Mouse (Mus musculus) CH12.LX (cell line): Measurements from ENCODE around the gene Hipk1. TPM values are rescaled to one million over a fixed set of nuclear protein-coding genes. Genes with fewer than 3 reads are reported as not detected.
A peak's percentile ranks its signal among the peaks of the same experiment; 100 is the strongest.

ENCODE experiments used
- DNase-seq: peaks from one replicate; pipeline ENCODE4 v3.0.0-alpha.2; 2013; ENCODE audit errors: extremely low read depth
- H3K27ac ChIP-seq: 2 replicates; pipeline ENCODE4 v1.5.1; 2012; ENCODE audit warnings: low read depth, mild to moderate bottlenecking, control low read depth, moderate library complexity; ENCODE audit not compliant: insufficient read depth
- H3K27me3 ChIP-seq: replicated peaks from 2 replicates; pipeline ENCODE3; 2012; ENCODE audit warnings: inconsistent platforms
- H3K36me3 ChIP-seq, 2 experiments: replicated peaks in 1 of 2; 2 replicates each; pipeline versions ENCODE3 to v1.6.1; 2012; ENCODE audit warnings: inconsistent platforms in 1 of 2, low read length in 1 of 2, mild to moderate bottlenecking in 1 of 2, mixed read lengths in 1 of 2, moderate library complexity in 1 of 2; ENCODE audit not compliant: control insufficient read depth in 1 of 2, insufficient read depth in 1 of 2
- H3K4me1 ChIP-seq, 2 experiments: 2 replicates each; pipeline ENCODE4 v1.6.1; 2012; ENCODE audit warnings: inconsistent platforms in 1 of 2, moderate library complexity in 1 of 2; ENCODE audit not compliant: insufficient read depth in 2 of 2, control insufficient read depth in 1 of 2
- H3K4me2 ChIP-seq: 2 replicates; pipeline ENCODE4 v1.6.1; 2012; ENCODE audit warnings: low read depth, mild to moderate bottlenecking, control low read depth; ENCODE audit not compliant: poor library complexity, insufficient read depth, severe bottlenecking
- H3K4me3 ChIP-seq, 3 experiments: fragments of 150-350 bp in 1 of 3; sonication (generic) in 1 of 3; replicated peaks in 1 of 3; 2 replicates each; pipeline versions ENCODE3 to v1.5.1; 2011 to 2012; ENCODE audit warnings: low read depth in 2 of 3, low read length in 2 of 3, mild to moderate bottlenecking in 2 of 3, moderate library complexity in 2 of 3, control low read depth in 1 of 3, improper control_type of control experiment in 1 of 3, inconsistent platforms in 1 of 3, mixed read lengths in 1 of 3; ENCODE audit not compliant: poor library complexity in 1 of 3
- H3K79me2 ChIP-seq: replicated peaks from 2 replicates; pipeline ENCODE4 v1.6.1; 2012; ENCODE audit warnings: mild to moderate bottlenecking, moderate library complexity; ENCODE audit not compliant: control insufficient read depth, poor library complexity, insufficient read depth, severe bottlenecking; ENCODE audit errors: extremely low read depth
- H3K9ac ChIP-seq: 2 replicates; pipeline ENCODE4 v1.6.1; 2012; ENCODE audit warnings: low read depth, mild to moderate bottlenecking, control low read depth, moderate library complexity; ENCODE audit not compliant: insufficient read depth
- H3K9me3 ChIP-seq: replicated peaks from 2 replicates; pipeline ENCODE3; 2012; ENCODE audit warnings: low read length, inconsistent platforms, mixed read lengths
- CHD1 ChIP-seq: IDR thresholded peaks from 2 replicates; pipeline ENCODE4 v1.6.1; 2012; ENCODE audit warnings: low read depth, low read length, improper control_type of control experiment, inconsistent platforms
- CTCF ChIP-seq, 2 experiments: IDR thresholded peaks in 1 of 2; conservative IDR thresholded peaks in 1 of 2; 2 replicates each; pipeline ENCODE4 v1.5.1; 2011 to 2012; ENCODE audit warnings: low read depth in 2 of 2, low read length in 2 of 2, improper control_type of control experiment in 1 of 2, inconsistent platforms in 1 of 2, mild to moderate bottlenecking in 1 of 2, moderate library complexity in 1 of 2
- ELF1 ChIP-seq: IDR thresholded peaks from 2 replicates; pipeline ENCODE4 v1.6.1; 2014; ENCODE audit warnings: low read depth, mild to moderate bottlenecking, inconsistent platforms, low read length, improper control_type of control experiment
- EP300 ChIP-seq: IDR thresholded peaks from 2 replicates; pipeline ENCODE4 v1.6.1; 2011; ENCODE audit warnings: low read length, improper control_type of control experiment
- KAT2A ChIP-seq: IDR thresholded peaks from 2 replicates; pipeline ENCODE4 v1.6.1; 2012; ENCODE audit warnings: low read length, improper control_type of control experiment, inconsistent platforms; ENCODE audit not compliant: insufficient replicate concordance
- MAX ChIP-seq: IDR thresholded peaks from 2 replicates; pipeline ENCODE4 v1.6.1; 2011; ENCODE audit warnings: low read length, improper control_type of control experiment
- MXI1 ChIP-seq: IDR thresholded peaks from 2 replicates; pipeline ENCODE4 v1.6.1; 2011; ENCODE audit warnings: mild to moderate bottlenecking, low read depth, low read length, improper control_type of control experiment
- MYC ChIP-seq: IDR thresholded peaks from 2 replicates; pipeline ENCODE4 v1.6.1; 2011; ENCODE audit warnings: low read depth, mild to moderate bottlenecking, improper control_type of control experiment, low read length
- NRF1 ChIP-seq: IDR thresholded peaks from 2 replicates; pipeline ENCODE4 v1.6.1; 2014; ENCODE audit warnings: low read depth, mild to moderate bottlenecking, inconsistent platforms, low read length, improper control_type of control experiment, moderate library complexity
- SIN3A ChIP-seq: IDR thresholded peaks from 2 replicates; pipeline ENCODE4 v1.6.1; 2012; ENCODE audit warnings: low read length, improper control_type of control experiment, inconsistent platforms
- dilution Hi-C: fragments of 300-500 bp; cut with MboI; formaldehyde crosslinking; loops from 2 replicates; pipeline ENCODE4 v1.14.3; 2020; ENCODE audit warnings: low sequenced_read_pairs; ENCODE audit not compliant: extremely low pct_unique_long_range_greater_than_20kb, extremely low pct_ligation_motif_present
- in situ Hi-C: fragments of 300-500 bp; cut with MboI; formaldehyde crosslinking; loops from 3 replicates; pipeline ENCODE4 v1.14.3; 2019; ENCODE audit warnings: low sequenced_read_pairs, low pct_ligation_motif_present, low pct_unique_long_range_greater_than_20kb, mixed read lengths
- polyA plus RNA-seq: library from polyadenylated mRNA; unstranded; fragments of >175 nt; gene quantifications from 2 replicates; pipeline ENCODE4 v1.2.1, GENCODE M21; 2012; ENCODE audit warnings: low read depth; ENCODE audit not compliant: insufficient read length
- total RNA-seq, 2 experiments: library from RNA; depleted of rRNA; stranded (reverse); fragments of 300-350 nt in 1 of 2; fragments of >200 nt in 1 of 2; gene quantifications; 2 replicates each; pipeline ENCODE4 v1.2.3; 2012 to 2014

The Hipk1 gene
- total and polyA plus RNA-seq, 3 experiments, result 26.2 to 35.9 (median 32.7) TPM

- H3K27me3 ChIP-seq, result no peaks in the 10 kb centered on the region
- peaks cover 4 to 22% of the 10 kb centered on the region in 2 experiments for H3K36me3 ChIP-seq
- dilution Hi-C loops (no loop called here), in situ Hi-C loops (loop anchor here (5.0 to 10.0 kb wide), 2 partner anchors 45 to 302 kb away; no protein-coding TSS in a partner anchor)
- H3K9ac ChIP-seq, result peak overlapping the region; percentile 56
- H3K4me2 ChIP-seq, result peak overlapping the region; percentile 74
- H3K9me3 ChIP-seq, result no peaks in the 10 kb centered on the region
- DNase-seq, result no peak
- peaks cover 6% of the 10 kb centered on the region; the same call in 1 of the 2 replicates for H3K79me2 ChIP-seq
- H3K4me1 ChIP-seq, result peaks cover 37 to 81% of the 10 kb centered on the region in 2 experiments
- peak; percentile 10; the same call in 1 of the 2 replicates for TF ChIP-seq CHD1
- no peak for TF ChIP-seq KAT2A
- no peak for TF ChIP-seq CTCF (conservative IDR thresholded peaks at IDR 0.05 in 1 of 2, IDR thresholded peaks at IDR 0.05 in 1 of 2; ENCODE audit: low read depth in 2 of 2, low read length in 2 of 2)
- TF ChIP-seq MAX, result no peak
- 0 out of 2 replicates have a peak, but pooled peaks have one; percentile 6 for TF ChIP-seq NRF1
- no peak for TF ChIP-seq EP300
- no peak for TF ChIP-seq MYC
- peak; percentile 65 for TF ChIP-seq SIN3A
- TF ChIP-seq ELF1, result peak; percentile 31; the same call in 1 of the 2 replicates
- TF ChIP-seq, all 38 proteins: peak for 4
- peak overlapping the region; percentile 78 for H3K27ac ChIP-seq
- H3K4me3 ChIP-seq, result peak overlapping the region; percentile 55 to 62 (median 61)
Measured at GRCm38 (mm10) chr3:103737061-103737754, 54.2 kb downstream of the Hipk1 start.

GRCm38 (mm10) chr3:103735776-103736600 lies 55.4 kb downstream of the Hipk1 start:
- Histone ChIP-seq H3K9me3 (no peaks in the 10 kb centered on the region), H3K4me1 (peaks cover 31 to 82% of the 10 kb centered on the region in 2 experiments), H3K4me2 (peak overlapping the region; percentile 74), H3K36me3 (peaks cover 0 to 15% of the 10 kb centered on the region in 2 experiments), H3K4me3 (peak overlapping the region; percentile 55 to 62 (median 61)), H3K79me2 (peaks cover 6% of the 10 kb centered on the region; the same call in 1 of the 2 replicates), H3K27me3 (no peaks in the 10 kb centered on the region), H3K27ac (peak overlapping the region; percentile 78), H3K9ac (peak overlapping the region; percentile 56)
- DNase-seq, result no peak
- TF ChIP-seq CHD1, result no peak
- TF ChIP-seq MXI1, result 0 out of 2 replicates have a peak, but pooled peaks have one; percentile 1
- in situ Hi-C loops (loop anchor here (5.0 to 10.0 kb wide), 2 partner anchors 44 to 301 kb away; no protein-coding TSS in a partner anchor), dilution Hi-C loops (no loop called here)
